Mouse (Mus musculus): ENCODE measurements around the gene Ghr.

GRCm38 (mm10) chr15:3602098-3602486, 18.8 kb upstream of the Ghr start:
- TF ChIP-seq POLR2A (IDR thresholded peaks at IDR 0.05; ENCODE audit: low read depth, low read length) (no peak), CTCF (IDR thresholded peaks at IDR 0.05; ENCODE audit: extremely low read depth, insufficient read depth, insufficient read length, insufficient replicate concordance) (no peak)
